Mouse (Mus musculus): Measurements from ENCODE around the gene Scnm1.

DNA sequence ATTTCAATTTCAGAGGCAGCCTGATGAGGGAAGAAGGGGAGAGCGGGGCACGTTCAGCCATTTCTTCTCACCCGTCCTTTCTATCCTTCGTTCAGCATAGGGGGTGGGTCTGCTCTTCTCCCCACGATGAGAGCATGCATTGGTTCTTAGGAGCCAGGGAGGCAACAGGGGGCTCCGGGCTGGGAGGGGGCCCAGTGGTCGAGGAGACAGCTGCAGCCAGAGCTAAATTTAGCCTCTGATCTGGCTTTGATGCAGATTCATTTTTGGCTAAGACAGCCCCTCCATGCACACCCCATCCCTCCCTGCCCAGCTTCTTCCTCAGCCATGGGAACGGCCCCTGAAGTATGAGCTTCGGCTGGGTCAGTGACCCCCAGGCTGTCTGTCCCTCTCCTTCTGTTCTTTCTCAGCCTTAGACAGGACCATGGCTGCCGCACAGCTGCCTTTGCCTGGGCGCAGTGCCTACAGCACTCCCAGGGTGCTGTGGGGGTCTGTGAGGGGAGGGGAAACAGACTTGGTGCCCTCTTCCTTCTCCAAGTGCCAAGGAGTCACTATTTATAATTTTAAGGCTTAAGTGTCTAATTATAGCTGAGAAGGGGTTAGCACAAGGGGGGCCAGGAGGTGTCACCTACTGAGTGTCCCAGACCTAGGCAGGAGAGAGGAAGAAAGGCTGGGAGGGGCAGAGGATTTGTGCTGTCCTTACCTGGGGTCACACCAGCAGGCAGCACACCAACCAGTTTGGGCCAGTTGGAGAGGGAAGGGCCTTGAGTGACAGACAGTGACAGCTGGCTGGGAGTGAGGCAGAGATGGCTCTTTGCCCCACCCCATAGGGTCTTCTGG lies 29.8 kb upstream of the Scnm1 start:
- TF ChIP-seq CTCF (IDR thresholded peaks at IDR 0.05; ENCODE audit: extremely low read depth, insufficient read length, insufficient replicate concordance, low read depth, low read length) (no peak), POLR2A (IDR thresholded peaks at IDR 0.05; ENCODE audit: low read depth, low read length) (no peak)

Data from small intestine, adult 2 months (tissue).